Mouse (Mus musculus) intestine, embryonic 14.5 days (tissue): ENCODE measurements around the gene Zp3. TPM values are rescaled to one million over a fixed set of nuclear protein-coding genes. Genes with fewer than 3 reads are reported as not detected.

Source experiments
- ATAC-seq: fragments of 200-750 bp; cut with Nextera tagmentation; replicated peaks from 2 replicates; pipeline ENCODE4 v1.8.0; 2017; ENCODE audit warnings: low read depth, moderate number of reproducible peaks, moderate TSS enrichment, moderate library complexity; ENCODE audit not compliant: low FRiP score, low TSS enrichment
- DNase-seq: peaks from one replicate; pipeline ENCODE4 v3.0.0-alpha.2; 2018; ENCODE audit warnings: low spot score
- H3K27ac ChIP-seq: fragments of 300-500 bp; sonication (generic); 2 replicates; pipeline ENCODE4 v1.5.1; 2014; ENCODE audit warnings: low read depth, mild to moderate bottlenecking, control low read depth
- H3K27me3 ChIP-seq: fragments of 300-500 bp; sonication (generic); replicated peaks from 2 replicates; pipeline ENCODE4 v1.6.1; 2014; ENCODE audit warnings: low read length, control low read depth; ENCODE audit not compliant: control insufficient read depth, insufficient read depth
- H3K36me3 ChIP-seq: fragments of 300-500 bp; sonication (generic); 2 replicates; pipeline ENCODE4 v1.6.1; 2014; ENCODE audit warnings: low read length, control low read depth; ENCODE audit not compliant: control insufficient read depth, insufficient read depth
- H3K4me1 ChIP-seq: fragments of 300-500 bp; sonication (generic); replicated peaks from 2 replicates; pipeline ENCODE4 v1.6.1; 2014; ENCODE audit warnings: low read length, control low read depth, mixed read lengths; ENCODE audit not compliant: control insufficient read depth, insufficient read depth
- H3K4me2 ChIP-seq: fragments of 300-500 bp; sonication (generic); 2 replicates; pipeline ENCODE4 v1.6.1; 2014; ENCODE audit warnings: low read length
- H3K4me3 ChIP-seq: fragments of 300-500 bp; sonication (generic); 2 replicates; pipeline ENCODE4 v1.5.1; 2014; ENCODE audit warnings: low read depth, low read length, control low read depth, mixed read lengths
- H3K9ac ChIP-seq: fragments of 300-500 bp; sonication (generic); 2 replicates; pipeline ENCODE4 v1.6.1; 2014; ENCODE audit warnings: mild to moderate bottlenecking, low read length
- H3K9me3 ChIP-seq: fragments of 300-500 bp; sonication (generic); 2 replicates; pipeline ENCODE4 v1.6.1; 2016; ENCODE audit warnings: low read length, control low read depth; ENCODE audit not compliant: control insufficient read depth
- WGBS: fragments of 180-500 bp; shearing (Covaris S2); extraction: QIAGEN DNeasy Blood & Tissue Kit; methylation state at CpG from one replicate; pipeline ENCODE4 v1.1.7; 2014; 5-methylcytosine and 5-hydroxymethylcytosine counted together
- polyA plus RNA-seq: library from polyadenylated mRNA; unstranded; fragments of >200 nt; fragmentation: Nextera tagmentation; extraction: Ambion mirVana; gene quantifications from 2 replicates; pipeline ENCODE4 v1.2.1, GENCODE M21; 2014

The Zp3 gene
- polyA plus RNA-seq, 1 experiment from 2014 or later = not detected

- Histone ChIP-seq H3K27me3 (no peaks in the 10 kb centered on the region), H3K9me3 (no peaks in the 10 kb centered on the region), H3K36me3 (no peaks in the 10 kb centered on the region), H3K4me2 (peak overlapping the region; percentile 48), H3K4me3 (peak overlapping the region; percentile 35), H3K9ac (peak overlapping the region; percentile 15), H3K27ac (peak overlapping the region; percentile 86), H3K4me1 (peaks cover 12% of the 10 kb centered on the region)
- DNase-seq (peak; percentile 93), ATAC-seq (peak; percentile 83)
- 8% methylated on average over 28 of the region's 28 CpGs for whole genome bisulfite sequencing
These were observed 22.5 kb upstream of the Zp3 start for GRCm38 (mm10) chr5:135957207-135957974.

GRCm38 (mm10) chr5:135958367-135958766, 21.5 kb upstream of the Zp3 start:
- H3K27ac ChIP-seq = peak overlapping the region; percentile 86
- no peaks in the 10 kb centered on the region for H3K36me3 ChIP-seq
- H3K4me3 ChIP-seq = 0 out of 2 replicates have a peak overlapping the region, but pooled peaks have one; percentile 35
- H3K9me3 ChIP-seq = no peaks in the 10 kb centered on the region
- H3K4me1 ChIP-seq = peaks cover 12% of the 10 kb centered on the region
- H3K4me2 ChIP-seq = peak overlapping the region; percentile 48; the same call in 1 of the 2 replicates
- WGBS = 84% methylated on average over 4 of the region's 4 CpGs
- H3K9ac ChIP-seq = no peak overlapping the region
- DNase-seq (no peak), ATAC-seq (no peak)
- no peaks in the 10 kb centered on the region for H3K27me3 ChIP-seq

- H3K4me1 ChIP-seq = peaks cover 12% of the 10 kb centered on the region
- no peaks in the 10 kb centered on the region for H3K27me3 ChIP-seq
- no peaks in the 10 kb centered on the region for H3K9me3 ChIP-seq
- no peak overlapping the region for H3K4me2 ChIP-seq
- WGBS = 91% methylated on average over 7 of the region's 7 CpGs
- DNase-seq = no peak
- H3K4me3 ChIP-seq = no peak overlapping the region
- ATAC-seq = no peak
- no peaks in the 10 kb centered on the region for H3K36me3 ChIP-seq
- no peak overlapping the region for H3K27ac ChIP-seq
- H3K9ac ChIP-seq = no peak overlapping the region
These were observed 20.0 kb upstream of the Zp3 start for GRCm38 (mm10) chr5:135959911-135960310.

GRCm38 (mm10) chr5:135960909-135961635, 18.8 kb upstream of the Zp3 start:
- WGBS = 96% methylated on average over 15 of the region's 15 CpGs
- H3K4me3 ChIP-seq = no peak overlapping the region
- H3K27ac ChIP-seq = peak overlapping the region; percentile 95; the same call in 1 of the 2 replicates
- no peaks in the 10 kb centered on the region for H3K36me3 ChIP-seq
- DNase-seq (no peak), ATAC-seq (no peak)
- H3K27me3 ChIP-seq = no peaks in the 10 kb centered on the region
- no peak overlapping the region for H3K9ac ChIP-seq
- peaks cover 12% of the 10 kb centered on the region for H3K4me1 ChIP-seq
- H3K9me3 ChIP-seq = no peaks in the 10 kb centered on the region
- no peak overlapping the region for H3K4me2 ChIP-seq

- ATAC-seq = no peak; the same call in 1 of the 2 replicates
- Histone ChIP-seq H3K27me3 (no peaks in the 10 kb centered on the region), H3K9me3 (no peaks in the 10 kb centered on the region), H3K4me1 (peaks cover 7% of the 10 kb centered on the region), H3K9ac (peak overlapping the region; percentile 14; the same call in 1 of the 2 replicates), H3K4me2 (peak overlapping the region; percentile 98), H3K27ac (peak overlapping the region; percentile 95), H3K36me3 (no peaks in the 10 kb centered on the region), H3K4me3 (peak overlapping the region; percentile 62)
- under 1% methylated on average over 11 of the region's 11 CpGs for WGBS
- no peak for DNase-seq
These were observed 17.8 kb upstream of the Zp3 start for GRCm38 (mm10) chr5:135962125-135962491.

- Histone ChIP-seq H3K4me3 (peak overlapping the region; percentile 62), H3K9ac (peak overlapping the region; percentile 86), H3K27me3 (no peaks in the 10 kb centered on the region), H3K27ac (peak overlapping the region; percentile 95), H3K36me3 (no peaks in the 10 kb centered on the region), H3K9me3 (no peaks in the 10 kb centered on the region), H3K4me1 (peaks cover 5% of the 10 kb centered on the region; the same call in 1 of the 2 replicates), H3K4me2 (peak overlapping the region; percentile 98)
- peak; percentile 95 for DNase-seq
- under 1% methylated on average over 64 of the region's 64 CpGs for WGBS
- ATAC-seq = peak; percentile 96
These were observed 17.2 kb upstream of the Zp3 start for GRCm38 (mm10) chr5:135962492-135963279.

GRCm38 (mm10) chr5:135963280-135963627, 16.6 kb upstream of the Zp3 start:
- 4% methylated on average over 6 of the region's 6 CpGs for WGBS
- Histone ChIP-seq H3K9me3 (no peaks in the 10 kb centered on the region), H3K4me2 (peak overlapping the region; percentile 98), H3K9ac (peak overlapping the region; percentile 86), H3K27ac (peak overlapping the region; percentile 95), H3K4me3 (peak overlapping the region; percentile 62), H3K27me3 (no peaks in the 10 kb centered on the region), H3K36me3 (no peaks in the 10 kb centered on the region), H3K4me1 (peaks cover 5% of the 10 kb centered on the region; the same call in 1 of the 2 replicates)
- peak; percentile 83 for DNase-seq
- ATAC-seq = no peak; the same call in 1 of the 2 replicates

- Histone ChIP-seq H3K36me3 (no peaks in the 10 kb centered on the region), H3K9ac (no peak overlapping the region)
- DNase-seq = peak; percentile 69
These were observed 14.4 kb upstream of the Zp3 start for GRCm38 (mm10) chr5:135965501-135965930.

More at GRCm38 (mm10) chr5:135965501-135965930, 14.4 kb upstream of the Zp3 start:
- H3K4me3 ChIP-seq = 0 out of 2 replicates have a peak overlapping the region, but pooled peaks have one; percentile 18
- H3K27ac ChIP-seq = no peak overlapping the region
- no peak for ATAC-seq
- peaks cover 5% of the 10 kb centered on the region; the same call in 1 of the 2 replicates for H3K4me1 ChIP-seq
- no peaks in the 10 kb centered on the region for H3K9me3 ChIP-seq
- 6% methylated on average over 24 of the region's 24 CpGs for WGBS
- no peaks in the 10 kb centered on the region for H3K27me3 ChIP-seq
- peak overlapping the region; percentile 45 for H3K4me2 ChIP-seq
